Mouse (Mus musculus): Measurements from ENCODE around the gene Slc27a1. TPM values are rescaled to one million over a fixed set of nuclear protein-coding genes. Genes with fewer than 3 reads are reported as not detected.
"Not testable (repeated sequence)": the region's sequence is repeated elsewhere in the genome, so short reads cannot be mapped to it uniquely, and the experiment has no call there.

Slc27a1 gene
- polyA plus RNA-seq (2015; fragmentation: Nextera tagmentation; extraction: Ambion mirVana): 50.5 and 53.7 TPM in 2 replicates

GRCm38 (mm10) chr8:71568387-71568937 lies at the start of gene Slc27a1:
TSS of gene Slc27a1 (plus strand) at chr8:71568882.
- peak; percentile 64 for DNase-seq (ENCODE audit: low spot score)
- ATAC-seq (replicated peaks; ENCODE audit: low FRiP score, low read depth): peak; percentile 9; the same call in 1 of the 2 replicates

GRCm38 (mm10) chr8:71519037-71519825 lies 49.5 kb upstream of the Slc27a1 start:
- ATAC-seq (replicated peaks; ENCODE audit: low FRiP score, low read depth); H3K9me3 ChIP-seq (replicated peaks; ENCODE audit: low read length); H3K4me1 ChIP-seq (replicated peaks; ENCODE audit: insufficient read depth, low read length); H3K27ac ChIP-seq; H3K4me2 ChIP-seq (ENCODE audit: low read length); H3K4me3 ChIP-seq (replicated peaks; ENCODE audit: low read depth, low read length); H3K9ac ChIP-seq (ENCODE audit: low read depth, low read length); H3K36me3 ChIP-seq (ENCODE audit: insufficient read depth, low read length); H3K27me3 ChIP-seq (ENCODE audit: insufficient read depth, low read length): not testable (repeated sequence)
- TF ChIP-seq CTCF (IDR thresholded peaks at IDR 0.05; ENCODE audit: low read depth): peak; percentile 75
- peak; percentile 90 for DNase-seq (ENCODE audit: low spot score)
- 41% methylated on average over 9 of the region's 10 CpGs for WGBS

More at GRCm38 (mm10) chr8:71568387-71568937, at the start of gene Slc27a1:
- Histone ChIP-seq H3K4me3 (replicated peaks; ENCODE audit: low read depth, low read length) (peak within 1 kb of the TSS; percentile 61), H3K4me1 (replicated peaks; ENCODE audit: insufficient read depth, low read length) (peaks cover 6% of the 10 kb centered on the region; the same call in 1 of the 2 replicates), H3K27ac (peak within 1 kb of the TSS; percentile 96), H3K9ac (ENCODE audit: low read depth, low read length) (peak within 1 kb of the TSS; percentile 67), H3K9me3 (replicated peaks; ENCODE audit: low read length) (no peaks in the 10 kb centered on the region), H3K36me3 (ENCODE audit: insufficient read depth, low read length) (no peaks in the 10 kb centered on the region), H3K27me3 (ENCODE audit: insufficient read depth, low read length) (no peaks in the 10 kb centered on the region), H3K4me2 (ENCODE audit: low read length) (peak within 1 kb of the TSS; percentile 62)
- TF ChIP-seq CTCF (IDR thresholded peaks at IDR 0.05; ENCODE audit: low read depth): no peak
- WGBS: 8% methylated on average over 13 of the region's 13 CpGs

- peak; percentile 98 for DNase-seq (ENCODE audit: low spot score)
- Histone ChIP-seq H3K4me3 (replicated peaks; ENCODE audit: low read depth, low read length) (no peak overlapping the region), H3K27ac (no peak overlapping the region), H3K36me3 (ENCODE audit: insufficient read depth, low read length) (no peaks in the 10 kb centered on the region), H3K4me1 (replicated peaks; ENCODE audit: insufficient read depth, low read length) (peaks cover 6% of the 10 kb centered on the region; the same call in 1 of the 2 replicates), H3K9me3 (replicated peaks; ENCODE audit: low read length) (no peaks in the 10 kb centered on the region), H3K9ac (ENCODE audit: low read depth, low read length) (no peak overlapping the region), H3K27me3 (ENCODE audit: insufficient read depth, low read length) (no peaks in the 10 kb centered on the region), H3K4me2 (ENCODE audit: low read length) (peak overlapping the region; percentile 27; the same call in 1 of the 2 replicates)
- WGBS: 6% methylated on average over 17 of the region's 17 CpGs
- ATAC-seq (replicated peaks; ENCODE audit: low FRiP score, low read depth): peak; percentile 94
- TF ChIP-seq CTCF (IDR thresholded peaks at IDR 0.05; ENCODE audit: low read depth): peak; percentile 99
These were observed 47.0 kb upstream of the Slc27a1 start for GRCm38 (mm10) chr8:71521634-71522033.

- ATAC-seq (replicated peaks; ENCODE audit: low FRiP score, low read depth): no peak
- Histone ChIP-seq H3K4me2 (ENCODE audit: low read length) (peak within 1 kb of the TSS; percentile 16; the same call in 1 of the 2 replicates), H3K27ac (peak within 1 kb of the TSS; percentile 78), H3K4me3 (replicated peaks; ENCODE audit: low read depth, low read length) (no peak within 1 kb of the TSS), H3K4me1 (replicated peaks; ENCODE audit: insufficient read depth, low read length) (peaks cover 7% of the 10 kb centered on the region), H3K9ac (ENCODE audit: low read depth, low read length) (peak within 1 kb of the TSS; percentile 6; the same call in 1 of the 2 replicates), H3K27me3 (ENCODE audit: insufficient read depth, low read length) (no peaks in the 10 kb centered on the region), H3K9me3 (replicated peaks; ENCODE audit: low read length) (no peaks in the 10 kb centered on the region), H3K36me3 (ENCODE audit: insufficient read depth, low read length) (no peaks in the 10 kb centered on the region)
- no peak for DNase-seq (ENCODE audit: low spot score)
- WGBS: 22% methylated on average over 46 of the region's 46 CpGs
- no peak for TF ChIP-seq CTCF (IDR thresholded peaks at IDR 0.05; ENCODE audit: low read depth)
These were observed 43.2 kb upstream of the Slc27a1 start, which contains the start of gene Ccdc194 for GRCm38 (mm10) chr8:71525226-71526050. TSS of gene Ccdc194 (minus strand) at chr8:71525711.

GRCm38 (mm10) chr8:71526272-71526671 lies 42.4 kb upstream of the Slc27a1 start:
- Histone ChIP-seq H3K4me3 (replicated peaks; ENCODE audit: low read depth, low read length) (no peak overlapping the region), H3K4me2 (ENCODE audit: low read length) (no peak overlapping the region), H3K9me3 (replicated peaks; ENCODE audit: low read length) (no peaks in the 10 kb centered on the region), H3K27me3 (ENCODE audit: insufficient read depth, low read length) (no peaks in the 10 kb centered on the region), H3K36me3 (ENCODE audit: insufficient read depth, low read length) (no peaks in the 10 kb centered on the region), H3K27ac (peak overlapping the region; percentile 78; the same call in 1 of the 2 replicates), H3K4me1 (replicated peaks; ENCODE audit: insufficient read depth, low read length) (peaks cover 9% of the 10 kb centered on the region), H3K9ac (ENCODE audit: low read depth, low read length) (no peak overlapping the region)
- DNase-seq (ENCODE audit: low spot score) (peak; percentile 61), ATAC-seq (replicated peaks; ENCODE audit: low FRiP score, low read depth) (no peak)
- WGBS: 31% methylated on average over 6 of the region's 6 CpGs
- TF ChIP-seq CTCF (IDR thresholded peaks at IDR 0.05; ENCODE audit: low read depth): no peak
